Mouse (Mus musculus): ENCODE measurements around the gene Icos. TPM values are rescaled to one million over a fixed set of nuclear protein-coding genes. Genes with fewer than 3 reads are reported as not detected.

Icos gene
- polyA plus RNA-seq (2015; fragmentation: Nextera tagmentation; extraction: Ambion mirVana) = 0.73 and 1.2 TPM in 2 replicates

- Histone ChIP-seq H3K9ac (ENCODE audit: low read depth, low read length) (no peak within 1 kb of the TSS), H3K4me2 (ENCODE audit: low read depth, low read length) (no peak within 1 kb of the TSS), H3K4me1 (ENCODE audit: control insufficient read depth, insufficient read depth, low read length) (no peaks in the 10 kb centered on the region), H3K4me3 (ENCODE audit: low read length) (no peak within 1 kb of the TSS), H3K36me3 (ENCODE audit: control insufficient read depth, insufficient read depth, low read length) (no peaks in the 10 kb centered on the region), H3K27ac (ENCODE audit: low read length) (no peak within 1 kb of the TSS), H3K27me3 (replicated peaks; ENCODE audit: control insufficient read depth, insufficient read depth, low read length) (no peaks in the 10 kb centered on the region), H3K9me3 (ENCODE audit: control insufficient read depth, low read length) (no peaks in the 10 kb centered on the region)
- 80% methylated on average over 6 of the region's 6 CpGs for WGBS
- no peak for ATAC-seq
These were observed at the start of gene Icos for GRCm38 (mm10) chr1:60977641-60978040. Gene Icos, plus strand, starts transcription at chr1:60977927.

- H3K9me3 ChIP-seq (ENCODE audit: control insufficient read depth, low read length) = no peaks in the 10 kb centered on the region
- no peak overlapping the region for H3K4me2 ChIP-seq (ENCODE audit: low read depth, low read length)
- WGBS = 94% methylated on average over 3 of the region's 3 CpGs
- no peaks in the 10 kb centered on the region for H3K4me1 ChIP-seq (ENCODE audit: control insufficient read depth, insufficient read depth, low read length)
- no peaks in the 10 kb centered on the region for H3K36me3 ChIP-seq (ENCODE audit: control insufficient read depth, insufficient read depth, low read length)
- H3K9ac ChIP-seq (ENCODE audit: low read depth, low read length) = no peak overlapping the region
- H3K27ac ChIP-seq (ENCODE audit: low read length) = no peak overlapping the region
- no peak for ATAC-seq
- no peaks in the 10 kb centered on the region for H3K27me3 ChIP-seq (replicated peaks; ENCODE audit: control insufficient read depth, insufficient read depth, low read length)
- H3K4me3 ChIP-seq (ENCODE audit: low read length) = no peak overlapping the region
These were observed 48.7 kb upstream of the Icos start for GRCm38 (mm10) chr1:60929036-60929435.

DNA sequence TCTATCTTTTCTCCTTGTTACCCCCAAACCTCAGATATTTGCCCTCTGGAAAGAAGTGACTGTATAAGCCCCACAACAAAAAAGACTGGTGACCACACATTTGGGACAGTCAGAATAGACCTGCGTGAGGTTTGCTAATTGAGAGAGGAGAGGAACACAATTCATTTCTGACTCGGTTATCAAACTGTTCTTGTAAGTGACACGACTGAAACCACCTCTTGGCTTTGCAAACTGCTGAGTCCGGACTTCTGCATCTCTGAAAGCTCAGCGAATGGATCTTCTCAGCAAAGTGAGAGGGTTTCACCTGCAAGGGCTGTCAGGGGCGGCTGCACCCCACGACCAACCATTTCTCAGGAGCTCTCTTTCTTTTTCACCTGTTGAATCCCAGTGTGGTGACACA lies 47.3 kb upstream of the Icos start:
- H3K4me3 ChIP-seq (ENCODE audit: low read length) = no peak overlapping the region
- H3K27ac ChIP-seq (ENCODE audit: low read length) = no peak overlapping the region
- H3K9ac ChIP-seq (ENCODE audit: low read depth, low read length) = no peak overlapping the region
- H3K9me3 ChIP-seq (ENCODE audit: control insufficient read depth, low read length) = no peaks in the 10 kb centered on the region
- no peak overlapping the region for H3K4me2 ChIP-seq (ENCODE audit: low read depth, low read length)
- no peaks in the 10 kb centered on the region for H3K27me3 ChIP-seq (replicated peaks; ENCODE audit: control insufficient read depth, insufficient read depth, low read length)
- no peak for ATAC-seq
- no peaks in the 10 kb centered on the region for H3K4me1 ChIP-seq (ENCODE audit: control insufficient read depth, insufficient read depth, low read length)
- 89% methylated on average over 7 of the region's 7 CpGs for WGBS
- H3K36me3 ChIP-seq (ENCODE audit: control insufficient read depth, insufficient read depth, low read length) = no peaks in the 10 kb centered on the region

GRCm38 (mm10) chr1:60935968-60936581 lies 41.7 kb upstream of the Icos start:
- no peaks in the 10 kb centered on the region for H3K9me3 ChIP-seq (ENCODE audit: control insufficient read depth, low read length)
- H3K4me3 ChIP-seq (ENCODE audit: low read length) = no peak overlapping the region
- WGBS = 50% methylated on average over 8 of the region's 8 CpGs
- H3K27me3 ChIP-seq (replicated peaks; ENCODE audit: control insufficient read depth, insufficient read depth, low read length) = no peaks in the 10 kb centered on the region
- H3K36me3 ChIP-seq (ENCODE audit: control insufficient read depth, insufficient read depth, low read length) = no peaks in the 10 kb centered on the region
- no peak overlapping the region for H3K4me2 ChIP-seq (ENCODE audit: low read depth, low read length)
- H3K4me1 ChIP-seq (ENCODE audit: control insufficient read depth, insufficient read depth, low read length) = no peaks in the 10 kb centered on the region
- no peak for ATAC-seq
- H3K27ac ChIP-seq (ENCODE audit: low read length) = no peak overlapping the region
- no peak overlapping the region for H3K9ac ChIP-seq (ENCODE audit: low read depth, low read length)

DNA sequence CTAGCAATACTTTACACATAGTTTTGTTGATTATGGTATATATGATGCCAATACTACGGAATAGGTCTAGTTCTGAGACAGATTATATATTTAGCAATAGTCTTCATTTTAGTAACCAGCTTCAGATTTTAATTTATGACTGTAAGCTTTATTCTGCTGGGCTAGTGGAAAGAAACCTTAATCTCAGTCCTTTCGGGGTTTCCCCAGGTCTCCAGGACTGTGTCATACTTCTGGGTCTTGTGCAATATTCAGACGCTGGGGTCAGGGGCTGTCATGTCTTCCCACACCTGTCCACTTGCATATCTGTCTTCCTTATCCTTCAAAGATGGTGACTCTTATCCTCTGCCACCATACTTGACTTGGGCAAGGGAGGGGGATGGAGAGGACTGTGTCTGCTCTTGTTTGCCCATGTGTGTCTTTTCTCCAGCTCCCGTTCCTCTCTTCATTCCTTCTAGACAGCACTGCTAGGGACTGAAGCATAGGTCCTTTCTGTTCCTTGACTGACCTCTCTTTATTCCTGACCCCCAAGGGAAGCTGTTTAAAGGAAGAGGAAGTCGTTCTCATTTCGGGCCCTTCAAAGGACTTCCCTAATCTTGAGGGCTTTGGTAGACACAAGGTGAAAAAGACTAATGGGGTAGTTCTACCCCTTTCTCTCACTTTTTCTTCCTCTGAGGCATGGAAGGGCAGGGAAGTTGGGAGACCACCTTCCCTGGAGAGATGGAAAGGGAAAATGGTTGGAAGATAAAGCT lies 40.6 kb upstream of the Icos start:
- no peak overlapping the region for H3K27ac ChIP-seq (ENCODE audit: low read length)
- no peaks in the 10 kb centered on the region for H3K27me3 ChIP-seq (replicated peaks; ENCODE audit: control insufficient read depth, insufficient read depth, low read length)
- H3K9me3 ChIP-seq (ENCODE audit: control insufficient read depth, low read length) = no peaks in the 10 kb centered on the region
- H3K4me1 ChIP-seq (ENCODE audit: control insufficient read depth, insufficient read depth, low read length) = no peaks in the 10 kb centered on the region
- no peak overlapping the region for H3K9ac ChIP-seq (ENCODE audit: low read depth, low read length)
- H3K4me2 ChIP-seq (ENCODE audit: low read depth, low read length) = no peak overlapping the region
- ATAC-seq = no peak
- WGBS = 77% methylated on average over 6 of the region's 6 CpGs
- H3K36me3 ChIP-seq (ENCODE audit: control insufficient read depth, insufficient read depth, low read length) = no peaks in the 10 kb centered on the region
- no peak overlapping the region for H3K4me3 ChIP-seq (ENCODE audit: low read length)

- Histone ChIP-seq H3K4me2 (ENCODE audit: low read depth, low read length) (no peak overlapping the region), H3K4me3 (ENCODE audit: low read length) (no peak overlapping the region), H3K9ac (ENCODE audit: low read depth, low read length) (no peak overlapping the region), H3K27me3 (replicated peaks; ENCODE audit: control insufficient read depth, insufficient read depth, low read length) (no peaks in the 10 kb centered on the region), H3K9me3 (ENCODE audit: control insufficient read depth, low read length) (no peaks in the 10 kb centered on the region), H3K27ac (ENCODE audit: low read length) (no peak overlapping the region), H3K4me1 (ENCODE audit: control insufficient read depth, insufficient read depth, low read length) (0 out of 2 replicates have a peak, but pooled peaks cover 4% of the 10 kb centered on the region), H3K36me3 (ENCODE audit: control insufficient read depth, insufficient read depth, low read length) (no peaks in the 10 kb centered on the region)
- 58% methylated on average over 2 of the region's 2 CpGs for WGBS
- no peak for ATAC-seq
These were observed 39.5 kb upstream of the Icos start for GRCm38 (mm10) chr1:60938256-60938655.

DNA sequence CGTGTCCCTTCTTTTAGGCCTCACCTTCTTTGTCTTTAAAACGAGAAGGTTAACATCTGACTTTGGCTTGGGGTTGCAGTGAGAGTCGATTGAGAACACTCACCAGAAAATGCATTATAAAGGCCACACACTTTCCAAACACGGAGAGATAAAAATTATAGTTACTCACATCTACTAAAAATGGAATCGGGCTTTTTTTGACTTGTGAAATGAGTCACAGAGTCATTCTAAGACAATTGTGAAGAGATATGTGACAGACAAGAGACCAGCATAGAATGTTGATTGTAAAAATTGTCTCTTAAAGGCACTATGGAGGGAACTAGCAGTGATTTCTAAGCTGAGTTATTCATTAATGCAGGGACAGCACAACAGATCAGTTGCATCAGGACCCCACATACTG lies 38.8 kb upstream of the Icos start:
- no peaks in the 10 kb centered on the region for H3K36me3 ChIP-seq (ENCODE audit: control insufficient read depth, insufficient read depth, low read length)
- no peaks in the 10 kb centered on the region for H3K9me3 ChIP-seq (ENCODE audit: control insufficient read depth, low read length)
- WGBS = 83% methylated on average over 5 of the region's 5 CpGs
- no peak overlapping the region for H3K4me2 ChIP-seq (ENCODE audit: low read depth, low read length)
- H3K9ac ChIP-seq (ENCODE audit: low read depth, low read length) = no peak overlapping the region
- H3K4me1 ChIP-seq (ENCODE audit: control insufficient read depth, insufficient read depth, low read length) = 0 out of 2 replicates have a peak, but pooled peaks cover 4% of the 10 kb centered on the region
- ATAC-seq = no peak
- H3K4me3 ChIP-seq (ENCODE audit: low read length) = no peak overlapping the region
- no peak overlapping the region for H3K27ac ChIP-seq (ENCODE audit: low read length)
- no peaks in the 10 kb centered on the region for H3K27me3 ChIP-seq (replicated peaks; ENCODE audit: control insufficient read depth, insufficient read depth, low read length)

- no peaks in the 10 kb centered on the region for H3K9me3 ChIP-seq (ENCODE audit: control insufficient read depth, low read length)
- no peak overlapping the region for H3K4me3 ChIP-seq (ENCODE audit: low read length)
- no peak overlapping the region for H3K4me2 ChIP-seq (ENCODE audit: low read depth, low read length)
- no peak overlapping the region for H3K9ac ChIP-seq (ENCODE audit: low read depth, low read length)
- H3K4me1 ChIP-seq (ENCODE audit: control insufficient read depth, insufficient read depth, low read length) = 0 out of 2 replicates have a peak, but pooled peaks cover 4% of the 10 kb centered on the region
- H3K27ac ChIP-seq (ENCODE audit: low read length) = no peak overlapping the region
- ATAC-seq = no peak
- WGBS = 70% methylated on average over 3 of the region's 3 CpGs
- H3K27me3 ChIP-seq (replicated peaks; ENCODE audit: control insufficient read depth, insufficient read depth, low read length) = no peaks in the 10 kb centered on the region
- H3K36me3 ChIP-seq (ENCODE audit: control insufficient read depth, insufficient read depth, low read length) = no peaks in the 10 kb centered on the region
These were observed 37.7 kb upstream of the Icos start for GRCm38 (mm10) chr1:60940023-60940422.

DNA sequence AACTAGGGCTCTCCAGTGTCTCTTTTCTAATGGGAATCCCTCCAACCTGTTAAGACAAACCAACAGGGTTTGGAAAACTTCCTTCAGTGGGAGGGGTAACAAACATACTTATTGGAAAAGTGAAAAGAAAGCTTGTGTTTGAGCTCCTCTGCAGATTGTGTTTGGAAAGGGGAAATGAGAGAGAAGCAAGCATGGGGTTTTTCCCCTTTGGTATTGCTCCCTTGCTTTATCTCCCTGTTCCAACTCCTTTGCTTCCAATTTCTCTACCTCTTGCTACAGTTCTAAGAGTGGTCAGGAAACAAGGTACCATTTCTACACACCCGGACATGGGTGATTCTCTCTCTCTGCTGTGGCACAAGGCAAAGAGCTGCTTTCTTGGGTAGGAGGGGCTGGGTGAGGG lies 37.1 kb upstream of the Icos start:
- Histone ChIP-seq H3K9me3 (ENCODE audit: control insufficient read depth, low read length) (no peaks in the 10 kb centered on the region), H3K36me3 (ENCODE audit: control insufficient read depth, insufficient read depth, low read length) (no peaks in the 10 kb centered on the region), H3K4me3 (ENCODE audit: low read length) (no peak overlapping the region), H3K27me3 (replicated peaks; ENCODE audit: control insufficient read depth, insufficient read depth, low read length) (no peaks in the 10 kb centered on the region), H3K4me2 (ENCODE audit: low read depth, low read length) (no peak overlapping the region), H3K4me1 (ENCODE audit: control insufficient read depth, insufficient read depth, low read length) (0 out of 2 replicates have a peak, but pooled peaks cover 4% of the 10 kb centered on the region), H3K9ac (ENCODE audit: low read depth, low read length) (no peak overlapping the region), H3K27ac (ENCODE audit: low read length) (no peak overlapping the region)
- ATAC-seq = no peak
- WGBS = 97% methylated on average over 1 of the region's 1 CpGs
